Mouse (Mus musculus): ENCODE data around the gene Ero1lb. TPM values are rescaled to one million over a fixed set of nuclear protein-coding genes. Genes with fewer than 3 reads are reported as not detected.
"Not testable (repeated sequence)": the region's sequence is repeated elsewhere in the genome, so short reads cannot be mapped to it uniquely, and the experiment has no call there.

The Ero1lb gene
- polyA plus RNA-seq, 1 experiment from 2014 or later, result 16.7 TPM

DNA sequence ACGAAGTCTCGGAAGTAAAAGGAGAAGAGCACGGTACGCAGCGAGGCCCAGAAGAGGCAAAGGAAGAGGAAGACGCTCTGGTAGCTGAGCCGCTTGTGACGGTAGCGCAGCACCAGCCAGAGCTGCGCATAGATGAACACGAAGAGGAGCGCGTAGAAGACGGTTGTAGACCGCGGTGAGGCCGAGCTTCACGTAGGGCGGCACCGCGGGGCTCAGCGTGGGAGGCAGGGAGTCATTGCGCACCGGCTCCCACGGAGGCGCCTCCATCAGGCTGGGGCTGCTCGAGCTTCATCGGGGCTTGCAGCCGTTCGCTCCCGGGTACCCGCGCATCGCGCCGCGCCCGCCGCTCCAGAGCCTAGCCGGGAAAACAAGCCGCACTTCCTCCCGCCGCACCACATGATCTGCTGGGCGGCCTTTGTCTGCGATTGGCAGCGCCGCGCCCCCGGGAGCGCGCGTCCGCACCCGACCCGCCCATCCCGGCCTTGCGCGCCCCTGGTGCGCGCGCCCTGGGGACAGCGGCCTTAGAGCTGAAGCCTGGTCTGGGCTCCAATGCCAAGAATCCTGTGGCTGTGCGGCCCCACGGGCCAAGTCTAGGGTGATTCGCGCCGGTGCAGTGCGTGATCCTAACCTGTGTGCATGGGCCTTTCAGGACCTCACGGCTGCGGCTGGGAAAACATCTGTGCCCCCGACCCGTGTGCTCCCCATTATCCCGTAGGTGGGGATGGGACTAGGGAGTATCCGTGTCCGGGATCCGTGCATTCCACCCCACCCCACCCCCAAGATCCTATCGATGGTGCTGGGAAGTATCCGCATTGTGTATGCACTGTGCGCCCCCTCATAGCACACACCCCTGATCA lies 84.6 kb downstream of the Ero1lb start:
- peak overlapping the region; percentile 65 for H3K9ac ChIP-seq (ENCODE audit: low read depth, low read length)
- H3K4me2 ChIP-seq (ENCODE audit: low read length), result peak overlapping the region; percentile 54
- H3K4me1 ChIP-seq (ENCODE audit: control insufficient read depth, insufficient read depth, low read depth, low read length); H3K9me3 ChIP-seq (ENCODE audit: control insufficient read depth, low read length); H3K36me3 ChIP-seq (ENCODE audit: control insufficient read depth, insufficient read depth, low read length); H3K27me3 ChIP-seq (replicated peaks; ENCODE audit: control insufficient read depth, insufficient read depth, low read length): not testable (repeated sequence)
- WGBS, result 0% methylated on average over 17 of the region's 79 CpGs
- peak overlapping the region; percentile 46 for H3K4me3 ChIP-seq (ENCODE audit: low read length)
- peak; percentile 93 for ATAC-seq
- peak overlapping the region; percentile 66; the same call in 1 of the 2 replicates for H3K27ac ChIP-seq (ENCODE audit: low read depth, low read length)

DNA sequence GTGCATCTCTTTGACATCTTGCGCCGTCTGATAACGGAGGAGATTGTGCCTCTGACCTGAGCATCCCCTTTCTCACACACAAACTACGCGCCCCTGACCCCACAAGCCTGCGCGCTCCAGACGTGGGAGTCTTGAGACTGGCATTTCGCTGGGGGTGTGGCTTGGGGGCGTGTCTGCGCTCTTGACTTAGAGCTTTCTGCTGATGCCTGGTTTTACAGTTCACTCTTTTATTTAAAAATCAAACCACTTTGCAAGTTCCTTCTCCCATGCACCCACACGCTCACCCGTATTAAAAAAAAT lies 85.2 kb downstream of the Ero1lb start:
- not testable (repeated sequence) for H3K9me3 ChIP-seq (ENCODE audit: control insufficient read depth, low read length); H3K36me3 ChIP-seq (ENCODE audit: control insufficient read depth, insufficient read depth, low read length); H3K4me1 ChIP-seq (ENCODE audit: control insufficient read depth, insufficient read depth, low read depth, low read length); H3K27me3 ChIP-seq (replicated peaks; ENCODE audit: control insufficient read depth, insufficient read depth, low read length); H3K27ac ChIP-seq (ENCODE audit: low read depth, low read length)
- ATAC-seq, result peak; percentile 80
- H3K4me3 ChIP-seq (ENCODE audit: low read length), result peak overlapping the region; percentile 46
- 0% methylated on average over 11 of the region's 13 CpGs for WGBS
- H3K9ac ChIP-seq (ENCODE audit: low read depth, low read length), result peak overlapping the region; percentile 45; the same call in 1 of the 2 replicates
- H3K4me2 ChIP-seq (ENCODE audit: low read length), result peak overlapping the region; percentile 54

Other genes with a start within 250 kb of the Ero1lb start
- gene Actn2, start 225.1 kb upstream of the Ero1lb start, polyA plus RNA-seq (2015; fragmentation: Nextera tagmentation; extraction: Ambion mirVana), result 3.8 and 22.8 TPM in 2 replicates
- gene Heatr1, start 170.8 kb upstream of the Ero1lb start, polyA plus RNA-seq (2015; fragmentation: Nextera tagmentation; extraction: Ambion mirVana), result 10.5 and 11.7 TPM in 2 replicates
- gene Lgals8, start 100.9 kb upstream of the Ero1lb start, polyA plus RNA-seq (2015; fragmentation: Nextera tagmentation; extraction: Ambion mirVana), result 26.0 and 28.2 TPM in 2 replicates
- 2.0 and 2.1 TPM in 2 replicates for gene Edaradd, start 45.4 kb upstream of the Ero1lb start, polyA plus RNA-seq (2015; fragmentation: Nextera tagmentation; extraction: Ambion mirVana)
- not detected in 2 replicates for gene Prl2c3, start 234.2 kb downstream of the Ero1lb start, polyA plus RNA-seq (2015; fragmentation: Nextera tagmentation; extraction: Ambion mirVana)

All from hindbrain, embryonic 16.5 days (tissue).